Mouse (Mus musculus) heart, postnatal 36 days (tissue): ENCODE results near the gene Hist1h3e. TPM values are rescaled to one million over a fixed set of nuclear protein-coding genes. Genes with fewer than 3 reads are reported as not detected.
"Not testable (repeated sequence)": the region's sequence is repeated elsewhere in the genome, so short reads cannot be mapped to it uniquely, and the experiment has no call there.

Experiments used
- DNase-seq, 2 experiments: peaks; one replicate each; pipeline ENCODE4 v3.0.0; 2021 to 2022
- intact Hi-C: fragments of 180-260 bp; cut with DNase I; formaldehyde crosslinking; loops from one replicate; pipeline ENCODE4 v1.15.1; 2025
- total RNA-seq, 2 experiments: library from RNA; stranded (reverse); gene quantifications; 2 replicates each; pipeline ENCODE4 v1.2.3; 2021

Hist1h3e gene
- total RNA-seq = 10 to 100 TPM; 21.4 to 23.8 TPM

GRCm38 (mm10) chr13:23561883-23562659 lies at the start of gene Hist1h3e:
Hist1h3e (minus strand) TSS chr13:23562369.
- peak; percentile 89 to 92 for DNase-seq
- intact Hi-C loops = not testable (repeated sequence)

GRCm38 (mm10) chr13:23611638-23612037 lies 49.5 kb upstream of the Hist1h3e start:
- intact Hi-C loops = no loop called here
- no peak for DNase-seq

GRCm38 (mm10) chr13:23610393-23610792 lies 48.2 kb upstream of the Hist1h3e start:
- no peak for DNase-seq
- intact Hi-C loops = no loop called here

GRCm38 (mm10) chr13:23609844-23610243 lies 47.7 kb upstream of the Hist1h3e start:
- intact Hi-C loops = no loop called here

GRCm38 (mm10) chr13:23609209-23609608 lies 47.0 kb upstream of the Hist1h3e start:
- intact Hi-C loops = no loop called here
- DNase-seq = no peak

More at GRCm38 (mm10) chr13:23609844-23610243, 47.7 kb upstream of the Hist1h3e start:
- DNase-seq = no peak

- DNase-seq = no peak
- intact Hi-C loops = no loop called here
These were observed 42.9 kb upstream of the Hist1h3e start for GRCm38 (mm10) chr13:23605052-23605451.

GRCm38 (mm10) chr13:23604452-23604851 lies 42.3 kb upstream of the Hist1h3e start:
- no peak for DNase-seq

GRCm38 (mm10) chr13:23603182-23603699 lies 41.1 kb upstream of the Hist1h3e start:
- intact Hi-C loops = no loop called here
- no peak for DNase-seq

More at GRCm38 (mm10) chr13:23604452-23604851, 42.3 kb upstream of the Hist1h3e start:
- intact Hi-C loops = no loop called here

- intact Hi-C loops = loop anchor here (2.0 to 5.0 kb wide), 2 partner anchors 76 to 173 kb away; no protein-coding TSS in a partner anchor
These were observed 35.8 kb upstream of the Hist1h3e start for GRCm38 (mm10) chr13:23597957-23598356.

GRCm38 (mm10) chr13:23595622-23596372 lies 33.6 kb upstream of the Hist1h3e start:
- DNase-seq = no peak
- intact Hi-C loops = loop anchor here (5.0 kb wide), 1 partner anchor 73 kb away; no protein-coding TSS in a partner anchor

More at GRCm38 (mm10) chr13:23597957-23598356, 35.8 kb upstream of the Hist1h3e start:
- peak; percentile 79 to 85 for DNase-seq

GRCm38 (mm10) chr13:23595185-23595584 lies 33.0 kb upstream of the Hist1h3e start:
- DNase-seq = no peak
- intact Hi-C loops = loop anchor here (5.0 kb wide), 1 partner anchor 73 kb away; no protein-coding TSS in a partner anchor

- DNase-seq = no peak
- intact Hi-C loops = no loop called here
These were observed 31.0 kb upstream of the Hist1h3e start for GRCm38 (mm10) chr13:23593051-23593770.

- DNase-seq = no peak
- intact Hi-C loops = no loop called here
These were observed 30.4 kb upstream of the Hist1h3e start for GRCm38 (mm10) chr13:23592614-23593013.

- DNase-seq, intact Hi-C loops: not testable (repeated sequence)
These were observed 29.7 kb upstream of the Hist1h3e start for GRCm38 (mm10) chr13:23591886-23592285.

GRCm38 (mm10) chr13:23591206-23591605 lies 29.0 kb upstream of the Hist1h3e start:
- DNase-seq = no peak

GRCm38 (mm10) chr13:23586940-23587225 lies 24.7 kb upstream of the Hist1h3e start:
- intact Hi-C loops = loop anchor here (5.0 to 10.0 kb wide), 3 partner anchors 150 to 1872 kb away; partner anchors contain the start of genes Hist1h1b, Hist1h1c, Hist1h2ai and Hist1h2an
- DNase-seq = no peak

More at GRCm38 (mm10) chr13:23591206-23591605, 29.0 kb upstream of the Hist1h3e start:
- intact Hi-C loops = no loop called here

- intact Hi-C loops = loop anchor here (5.0 to 10.0 kb wide), 3 partner anchors 151 to 1872 kb away; partner anchors contain the start of genes Hist1h1b, Hist1h1c, Hist1h2ai and Hist1h2an
- DNase-seq = no peak
These were observed 24.1 kb upstream of the Hist1h3e start for GRCm38 (mm10) chr13:23586099-23586939.

- intact Hi-C loops = loop anchor here (1.0 to 10.0 kb wide), 5 partner anchors 37 to 1871 kb away; partner anchors contain the start of genes Hist1h1b, Hist1h1c, Hist1h1e and Hist1h2ai
- peak; percentile 68 to 75 for DNase-seq
These were observed 23.4 kb upstream of the Hist1h3e start for GRCm38 (mm10) chr13:23585442-23586098.
